Mouse (Mus musculus) stomach, postnatal 0 days (tissue): ENCODE measurements around the gene Tigd3.

Experiments used
- CTCF ChIP-seq: IDR thresholded peaks from 2 replicates; pipeline ENCODE4 v1.5.1; 2016; ENCODE audit warnings: antibody characterized with exemption, low read depth, mild to moderate bottlenecking, moderate library complexity
- EP300 ChIP-seq: optimal IDR thresholded peaks from 2 replicates; pipeline ENCODE3; 2016; ENCODE audit warnings: antibody characterized with exemption

DNA sequence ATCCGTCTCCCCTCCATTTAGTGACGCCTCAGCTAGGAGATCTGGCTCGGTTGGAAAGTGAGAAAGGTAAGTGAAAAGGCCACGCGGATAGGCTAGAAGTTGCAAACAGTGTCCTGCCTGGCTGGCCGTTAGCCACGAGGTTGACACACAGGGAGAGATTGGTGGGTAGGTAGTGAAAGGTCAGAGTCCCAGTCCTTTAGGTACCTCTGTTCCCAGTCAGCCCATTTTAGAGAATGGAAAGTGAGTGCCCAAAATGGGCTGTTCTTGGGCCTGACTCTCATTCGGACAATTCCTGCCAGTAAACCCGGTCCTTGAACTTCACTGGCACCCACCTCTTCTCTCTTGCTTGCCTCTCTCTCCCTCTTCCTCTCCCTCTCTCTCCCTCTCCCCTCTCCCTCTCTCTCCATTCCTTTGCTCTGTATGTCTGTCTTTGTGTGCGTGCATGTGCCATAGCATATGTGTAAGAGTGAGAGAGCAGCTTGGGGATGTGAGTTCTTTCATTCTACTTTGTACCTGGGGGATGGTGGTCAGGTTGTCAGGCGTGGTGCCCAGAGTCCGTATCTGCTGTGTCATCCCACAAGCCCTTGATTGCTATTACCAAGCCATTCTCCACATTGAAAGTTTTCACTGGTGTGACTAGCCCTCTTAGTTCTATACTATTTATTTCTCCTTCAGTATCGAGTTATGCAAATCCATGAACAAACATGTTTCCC is 19.2 kb upstream of the Tigd3 start, which contains the start of gene Dpf2:
- TF ChIP-seq EP300 (no peak), CTCF (no peak)
